Comparison of ENCODE assay signal across 10 mouse cellular contexts in the genomic region with DNA sequence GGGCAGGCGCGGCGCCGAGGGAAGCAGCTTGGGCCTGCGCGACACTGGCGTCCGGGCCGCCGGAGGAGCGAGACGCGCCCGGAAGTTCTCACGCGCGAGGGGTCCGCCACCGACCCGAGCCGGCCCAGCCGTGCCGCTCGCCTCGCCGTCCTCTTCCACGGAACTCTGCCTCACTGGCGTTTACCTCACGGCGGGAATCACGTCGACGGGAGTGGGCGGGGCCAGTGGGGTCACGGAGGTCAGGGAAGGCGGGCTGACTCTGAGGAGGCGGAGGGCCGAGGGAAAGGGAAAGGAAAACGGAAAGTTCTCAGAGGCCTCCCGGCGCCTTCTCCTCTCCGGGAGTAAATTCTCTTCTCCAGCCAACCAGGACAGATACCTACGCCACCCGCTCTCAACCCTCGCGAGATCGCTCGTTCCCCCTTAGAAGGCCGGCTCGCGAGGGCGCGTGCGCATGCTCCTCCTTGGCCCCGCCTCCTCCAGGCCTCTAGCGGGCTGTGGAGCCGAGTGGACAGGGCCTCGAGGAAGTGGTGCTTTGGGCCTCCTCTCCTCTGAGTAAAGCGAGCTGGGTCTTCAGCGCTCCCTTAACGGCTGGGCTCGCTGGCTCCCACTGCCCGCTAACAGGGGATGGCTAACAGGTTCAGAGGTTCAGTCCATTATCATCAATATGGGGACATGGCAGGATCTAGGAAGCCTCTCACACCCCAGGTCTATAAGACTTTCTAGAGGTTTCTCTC. TPM values are rescaled to one million over a fixed set of nuclear protein-coding genes. Genes with fewer than 3 reads are reported as not detected.
A peak's percentile ranks its signal among the peaks of the same experiment; 100 is the strongest.
DNase-seq lines count a peak whose midpoint lies in the region; ATAC-seq and TF ChIP-seq lines count a peak whose summit lies in the region.
"Not testable (repeated sequence)": the region's sequence is repeated elsewhere in the genome, so short reads cannot be mapped to it uniquely, and the experiment has no call there.
"Had no signal": no experiment of that assay in that cellular context is flagged by ENCODE, and none has a peak within 500 bp of the region (broad histone marks: within the 10 kb centered on the region; RNA-seq: fewer than 3 reads in every experiment).

No protein-coding gene starts in this region.

- not testable (repeated sequence) for H3K27ac ChIP-seq in forebrain, embryonic 16.5 days (ENCODE audit: low read length); kidney, embryonic 16.5 days (ENCODE audit: low read length); liver, embryonic 14.5 days; midbrain, embryonic 14.5 days (replicated peaks; ENCODE audit: low read depth, low read length); spleen, adult 2 months (ENCODE audit: insufficient read depth, low read length)

- peak overlapping the region; percentile 32 for H3K4me3 ChIP-seq in forebrain, embryonic 16.5 days (replicated peaks; ENCODE audit: low read length)
- H3K4me3 ChIP-seq in kidney, embryonic 16.5 days (ENCODE audit: low read length): peak overlapping the region; percentile 41
- peak overlapping the region; percentile 41 to 52 for H3K4me3 ChIP-seq in liver, embryonic 14.5 days (ENCODE audit: insufficient read depth in 1 of 2, low read depth in 2 of 2, low read length in 2 of 2)
- peak overlapping the region; percentile 24 for H3K4me3 ChIP-seq in midbrain, embryonic 14.5 days (replicated peaks; ENCODE audit: low read depth, low read length)
- peak overlapping the region; percentile 48; the same call in 1 of the 2 replicates for H3K4me3 ChIP-seq in spleen, adult 2 months (ENCODE audit: extremely low read depth, insufficient read depth, insufficient read length)

- not testable (repeated sequence) for TF ChIP-seq CTCF in liver, embryonic 14.5 days (IDR thresholded peaks at IDR 0.05; ENCODE audit: low read depth); spleen, adult 2 months (IDR thresholded peaks at IDR 0.05; ENCODE audit: extremely low read depth, insufficient read depth, insufficient read length, insufficient replicate concordance)

- H3K27me3 ChIP-seq in forebrain, embryonic 16.5 days (replicated peaks; ENCODE audit: control insufficient read depth, insufficient read depth, low read length); kidney, embryonic 16.5 days (ENCODE audit: insufficient read depth, low read length); liver, embryonic 14.5 days (ENCODE audit: control insufficient read depth, insufficient read depth, low read length); midbrain, embryonic 14.5 days (ENCODE audit: control insufficient read depth, insufficient read depth, low read length); spleen, adult 2 months (ENCODE audit: control insufficient read depth, insufficient read depth, low read length): not testable (repeated sequence)

- peak; percentile 8 for DNase-seq in 3134 (ENCODE audit: extremely low read depth, insufficient read length, low spot score)
- DNase-seq in embryo, embryonic 10 days (ENCODE audit: low spot score): peak; percentile 17
- DNase-seq in heart, postnatal 14 days: peak; percentile 6 to 8
- not testable (repeated sequence) for DNase-seq in liver, embryonic 14.5 days (ENCODE audit: low read depth in 3 of 3, low spot score in 3 of 3); spleen, adult 2 months (ENCODE audit: low read depth in 1 of 2, low spot score in 2 of 2)
- DNase-seq in midbrain, embryonic 14.5 days: peak; percentile 2

- H3K9me3 ChIP-seq in forebrain, embryonic 16.5 days (ENCODE audit: control insufficient read depth, low read length); kidney, embryonic 16.5 days (ENCODE audit: low read length); liver, embryonic 14.5 days (ENCODE audit: control insufficient read depth, low read length); midbrain, embryonic 14.5 days (ENCODE audit: control insufficient read depth, low read length): not testable (repeated sequence)

- peak overlapping the region; percentile 34 for H3K4me2 ChIP-seq in forebrain, embryonic 16.5 days (ENCODE audit: low read length)
- H3K4me2 ChIP-seq in kidney, embryonic 16.5 days (replicated peaks; ENCODE audit: low read depth, low read length): peak overlapping the region; percentile 50
- peak overlapping the region; percentile 49 for H3K4me2 ChIP-seq in liver, embryonic 14.5 days (ENCODE audit: low read depth)
- H3K4me2 ChIP-seq in midbrain, embryonic 14.5 days (ENCODE audit: low read length): peak overlapping the region; percentile 36

- intact Hi-C loops in heart, postnatal 14 days (cut with DNase I): not testable (repeated sequence)

- not testable (repeated sequence) for ATAC-seq in forebrain, embryonic 16.5 days; kidney, embryonic 16.5 days (ENCODE audit: low FRiP score, low TSS enrichment); liver, embryonic 14.5 days (ENCODE audit: insufficient read depth); midbrain, embryonic 14.5 days (ENCODE audit: low FRiP score, low TSS enrichment)

- not testable (repeated sequence) for TF ChIP-seq POLR2A in spleen, adult 2 months (IDR thresholded peaks at IDR 0.05; ENCODE audit: low read depth, low read length)

- not testable (repeated sequence) for H3K9ac ChIP-seq in forebrain, embryonic 16.5 days (replicated peaks; ENCODE audit: low read depth, low read length); liver, embryonic 14.5 days (replicated peaks); midbrain, embryonic 14.5 days (replicated peaks; ENCODE audit: low read length)
- H3K9ac ChIP-seq in kidney, embryonic 16.5 days (replicated peaks; ENCODE audit: low read length): 0 out of 2 replicates have a peak overlapping the region, but pooled peaks have one; percentile 36

- not testable (repeated sequence) for H3K36me3 ChIP-seq in forebrain, embryonic 16.5 days (ENCODE audit: control insufficient read depth, insufficient read depth); kidney, embryonic 16.5 days (ENCODE audit: insufficient read depth, low read length); liver, embryonic 14.5 days (replicated peaks; ENCODE audit: control insufficient read depth, insufficient read depth, low read depth); midbrain, embryonic 14.5 days (ENCODE audit: control insufficient read depth, insufficient read depth, low read length); spleen, adult 2 months (ENCODE audit: control insufficient read depth, insufficient read depth, low read length)

- 35% methylated on average over 52 of the region's 63 CpGs for WGBS in forebrain, embryonic 16.5 days
- WGBS in kidney, embryonic 16.5 days: 29% methylated on average over 51 of the region's 63 CpGs
- WGBS in liver, embryonic 14.5 days (ENCODE audit: insufficient replicate concordance): 26% methylated on average over 54 of the region's 63 CpGs
- WGBS in midbrain, embryonic 14.5 days: 35% methylated on average over 59 of the region's 63 CpGs
- WGBS in spleen, adult 2 months: 45% methylated on average over 63 of the region's 63 CpGs

- not testable (repeated sequence) for H3K4me1 ChIP-seq in forebrain, embryonic 16.5 days (replicated peaks; ENCODE audit: control insufficient read depth, insufficient read depth, low read length); kidney, embryonic 16.5 days (ENCODE audit: insufficient read depth, low read length); liver, embryonic 14.5 days (replicated peaks; ENCODE audit: control insufficient read depth in 2 of 2, insufficient read depth in 2 of 2, low read length in 1 of 2); midbrain, embryonic 14.5 days (ENCODE audit: control insufficient read depth, insufficient read depth, low read length); spleen, adult 2 months (ENCODE audit: control insufficient read depth, insufficient read depth, insufficient read length)

- not testable (repeated sequence) for TF ChIP-seq EP300 in liver, embryonic 14.5 days (IDR thresholded peaks at IDR 0.05; ENCODE audit: low read depth)

RNA-seq across cellular contexts. Expression of gene Zfp534, which starts 36.5 kb away (rescaled TPM):
- polyA plus RNA-seq in forebrain, embryonic 16.5 days (2015; fragmentation: Nextera tagmentation; extraction: Ambion mirVana): not detected in 2 replicates
- under 1 TPM in 1 of 2 experiments, not detected in 1; 0.12 TPM for total RNA-seq in heart, postnatal 14 days (2021)
- polyA plus RNA-seq in kidney, embryonic 16.5 days (2015; fragmentation: Nextera tagmentation; extraction: Ambion mirVana): not detected in 2 replicates
- not detected in 2 replicates for polyA plus RNA-seq in liver, embryonic 14.5 days (2012; rRNA removed)
- not detected in 2 replicates for polyA plus RNA-seq in liver, embryonic 14.5 days (2014; fragmentation: Nextera tagmentation; extraction: Ambion mirVana)
- polyA plus RNA-seq in midbrain, embryonic 14.5 days (2014; fragmentation: Nextera tagmentation; extraction: Ambion mirVana): not detected in 2 replicates
- polyA plus RNA-seq in spleen, adult 2 months (2012; rRNA removed): 0.02 TPM in 1 of 2 replicates, not detected in the other
- total RNA-seq: left cerebral cortex, postnatal 25 days had no signal
- polyA plus RNA-seq: gonadal fat pad, adult 2 months had no signal
